Mouse (Mus musculus): ENCODE results near the gene Igf1.

GRCm38 (mm10) chr10:87861104-87861455 is 3.0 kb downstream of the Igf1 start:
- TF ChIP-seq CTCF (IDR thresholded peaks at IDR 0.05; ENCODE audit: control insufficient read depth, insufficient read depth, low read length) (no peak), POLR2A (IDR thresholded peaks at IDR 0.05; ENCODE audit: borderline replicate concordance, control insufficient read depth, low read depth, low read length) (no peak)
